Mouse (Mus musculus): ENCODE measurements around the gene Mcrs1.
"Not testable (repeated sequence)": the region's sequence is repeated elsewhere in the genome, so short reads cannot be mapped to it uniquely, and the experiment has no call there.

The Mcrs1 gene

DNA sequence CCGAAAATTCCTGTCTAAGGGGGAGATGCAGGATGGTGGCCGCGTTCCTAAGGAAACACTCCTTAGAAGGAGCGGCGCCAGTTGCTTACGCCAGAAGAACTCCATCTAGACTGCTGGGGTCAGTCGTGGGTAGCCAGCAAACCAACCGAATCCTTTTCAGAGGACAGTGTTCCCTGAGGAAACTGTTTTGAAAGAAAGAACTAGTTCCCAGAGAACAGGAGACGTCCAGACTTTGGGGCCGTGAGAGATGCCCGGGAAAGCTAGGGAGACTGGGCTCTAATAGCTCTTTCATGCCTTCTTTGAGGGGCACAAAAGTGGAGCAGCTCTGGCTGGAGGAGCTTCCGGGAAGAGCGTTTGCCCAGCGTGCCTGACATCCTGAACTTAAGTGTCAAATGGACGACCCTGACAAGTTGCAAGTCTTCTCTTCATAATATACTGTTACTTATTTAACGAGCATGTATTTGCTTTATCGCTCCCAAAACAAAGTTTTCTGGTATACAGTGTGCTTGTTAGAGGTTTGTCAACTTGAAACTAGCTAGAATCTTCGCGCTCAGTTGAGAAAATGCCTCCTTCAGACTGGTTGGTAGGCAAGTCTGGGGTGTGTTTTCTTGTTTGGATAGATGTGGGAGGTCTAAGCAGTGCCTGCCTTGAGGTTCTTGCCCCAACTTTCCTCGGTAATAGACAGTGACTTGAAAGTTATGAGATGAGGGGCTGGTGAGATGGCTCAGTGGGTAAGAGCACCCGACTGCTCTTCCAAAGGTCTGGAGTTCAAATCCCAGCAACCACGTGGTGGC is 817 bp upstream of the Mcrs1 start:
- intact Hi-C loops (cut with DNase I): no loop called here

DNA sequence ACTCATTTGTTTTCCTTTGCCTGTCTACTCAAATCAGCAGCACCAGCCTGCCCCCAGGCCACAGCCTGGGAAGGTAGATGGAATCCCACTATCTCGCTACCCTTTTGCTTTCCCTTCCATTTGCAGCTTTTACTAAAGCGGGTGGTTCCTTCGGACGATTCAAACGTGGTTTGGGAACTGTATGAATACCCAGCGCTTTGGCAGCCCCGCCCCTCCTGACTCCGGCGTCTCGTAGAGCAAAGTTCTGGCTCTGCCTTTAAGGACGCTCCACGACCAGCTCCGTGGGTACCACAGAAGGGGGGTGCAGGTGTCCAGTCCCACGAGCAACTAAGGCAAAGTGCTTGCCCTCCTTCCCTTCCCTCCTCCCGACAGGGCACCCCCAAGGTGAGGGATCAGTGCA is 650 bp downstream of the Mcrs1 start:
- intact Hi-C loops (cut with DNase I): not testable (repeated sequence)

DNA sequence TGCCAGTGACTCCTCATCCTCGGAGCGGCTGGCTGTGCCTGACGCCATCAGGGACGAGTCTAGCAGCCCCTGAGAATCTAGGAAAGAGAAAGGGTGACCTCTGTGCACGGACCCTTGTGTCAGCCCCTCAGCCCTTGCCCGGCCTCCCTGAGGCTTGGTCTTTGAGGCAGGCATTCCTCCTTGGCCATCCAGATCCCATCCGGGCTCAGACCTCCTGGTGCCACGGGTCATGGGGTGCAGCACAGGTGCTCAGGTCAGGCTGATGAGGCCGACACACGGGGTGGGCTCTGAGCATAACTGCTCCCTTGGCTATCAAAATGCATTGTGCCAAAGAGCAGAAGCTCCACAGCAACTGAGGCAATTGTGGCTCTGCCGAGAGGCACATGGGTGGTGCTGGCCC is 1.8 kb downstream of the Mcrs1 start:
- intact Hi-C loops (cut with DNase I): no loop called here

- intact Hi-C loops (cut with DNase I): no loop called here
Measured at GRCm38 (mm10) chr15:99248972-99249371, 2.8 kb downstream of the Mcrs1 start.

DNA sequence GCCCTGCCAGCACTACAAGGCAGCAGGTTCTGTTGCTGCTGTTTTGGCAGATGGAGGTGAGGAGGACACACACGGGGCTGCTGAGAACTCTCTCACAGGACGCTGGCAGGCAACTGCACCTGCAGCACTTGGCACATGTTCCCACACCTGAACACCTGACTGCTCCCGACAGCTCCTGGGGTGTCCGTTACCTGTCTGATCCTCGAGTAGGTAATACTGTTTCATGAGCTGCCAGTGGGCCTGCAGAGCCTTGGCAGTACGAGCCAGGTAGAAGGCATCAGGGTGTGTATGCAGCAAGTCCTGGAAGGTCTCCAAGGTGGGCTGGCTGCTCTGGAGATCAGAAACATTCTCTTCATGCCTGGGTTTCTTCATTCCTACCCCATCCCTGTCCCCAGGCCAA is 5.0 kb downstream of the Mcrs1 start:
- intact Hi-C loops (cut with DNase I): not testable (repeated sequence)

- intact Hi-C loops (cut with DNase I): no loop called here
Measured at GRCm38 (mm10) chr15:99242045-99242444, 9.7 kb downstream of the Mcrs1 start.

DNA sequence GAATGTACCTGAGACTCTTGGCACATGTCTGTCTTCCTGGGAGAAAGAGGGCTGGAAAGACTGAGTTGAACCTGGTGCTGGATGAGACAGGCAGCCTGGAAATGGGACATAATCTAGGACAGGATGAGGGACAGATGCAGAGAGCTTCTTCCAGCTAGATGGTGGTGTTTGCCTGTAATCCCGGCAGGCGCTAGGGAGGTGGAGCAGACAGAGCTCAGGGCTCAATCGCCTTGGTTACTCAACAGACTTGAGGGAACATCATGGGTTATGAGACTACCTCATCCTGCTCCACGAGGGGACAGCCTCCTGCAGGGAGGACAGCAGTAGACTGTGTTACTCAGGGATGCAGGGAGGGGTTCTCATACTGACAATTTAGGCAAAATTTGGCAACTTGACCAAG is 10.5 kb downstream of the Mcrs1 start:
- intact Hi-C loops (cut with DNase I): no loop called here

DNA sequence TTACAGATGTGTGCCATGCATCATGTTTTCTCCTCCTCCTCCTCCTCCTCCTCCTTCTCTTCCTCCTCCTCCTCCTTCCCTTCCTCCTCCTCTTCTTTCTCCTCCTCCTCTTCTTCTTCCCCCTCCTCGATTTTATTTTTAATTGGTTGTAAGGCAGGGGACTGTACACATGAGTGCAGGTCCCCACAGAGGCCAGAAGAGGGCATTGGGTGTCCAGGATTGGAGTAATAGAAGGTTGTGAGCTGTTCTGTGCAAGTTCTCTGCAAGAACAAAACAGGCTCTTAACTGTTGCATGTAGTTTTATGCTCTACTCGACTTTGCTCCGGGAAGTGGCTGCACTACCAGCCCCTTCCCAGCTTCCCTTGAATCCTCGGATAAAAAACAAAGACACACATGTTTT is 11.6 kb downstream of the Mcrs1 start:
- intact Hi-C loops (cut with DNase I): no loop called here

GRCm38 (mm10) chr15:99238006-99238405 is 13.8 kb downstream of the Mcrs1 start:
- intact Hi-C loops (cut with DNase I): no loop called here

- intact Hi-C loops (cut with DNase I): no loop called here
Measured at GRCm38 (mm10) chr15:99234326-99235010, 17.3 kb downstream of the Mcrs1 start.

DNA sequence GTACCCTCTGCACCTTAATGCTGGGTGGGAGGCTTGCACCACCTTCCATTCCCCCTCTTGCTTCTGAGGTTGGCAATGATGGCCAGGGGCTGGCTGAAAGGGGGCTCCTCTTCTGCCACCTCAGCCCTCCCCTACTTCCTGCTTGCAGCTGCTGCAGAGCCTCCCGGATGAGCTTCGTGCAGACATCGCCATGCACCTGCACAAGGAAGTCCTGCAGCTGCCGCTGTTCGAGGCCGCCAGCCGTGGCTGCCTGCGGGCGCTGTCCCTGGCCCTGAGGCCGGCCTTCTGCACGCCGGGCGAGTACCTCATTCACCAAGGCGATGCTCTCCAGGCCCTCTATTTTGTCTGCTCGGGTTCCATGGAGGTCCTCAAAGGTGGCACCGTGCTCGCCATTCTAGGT is 18.0 kb downstream of the Mcrs1 start:
- intact Hi-C loops (cut with DNase I): no loop called here

DNA sequence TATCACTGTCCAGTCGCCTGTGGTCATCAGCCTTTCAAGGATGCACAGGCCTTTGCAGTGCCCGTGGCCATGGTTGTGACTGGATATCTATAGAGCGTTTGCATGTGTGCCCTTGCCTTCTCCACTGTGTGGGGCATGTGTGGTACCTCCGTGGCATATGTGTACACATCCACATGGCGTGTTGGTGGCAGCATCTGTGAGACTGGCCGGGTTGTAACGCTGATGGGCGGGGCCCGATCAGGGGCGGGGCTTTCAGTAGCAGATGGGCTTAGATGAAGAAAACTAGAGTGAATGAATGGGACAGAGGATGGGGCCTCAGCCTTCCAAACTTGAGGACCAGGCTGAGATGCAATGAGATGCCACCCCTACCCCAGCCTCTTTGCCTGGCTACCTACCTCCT is 19.8 kb downstream of the Mcrs1 start:
- intact Hi-C loops (cut with DNase I): no loop called here

DNA sequence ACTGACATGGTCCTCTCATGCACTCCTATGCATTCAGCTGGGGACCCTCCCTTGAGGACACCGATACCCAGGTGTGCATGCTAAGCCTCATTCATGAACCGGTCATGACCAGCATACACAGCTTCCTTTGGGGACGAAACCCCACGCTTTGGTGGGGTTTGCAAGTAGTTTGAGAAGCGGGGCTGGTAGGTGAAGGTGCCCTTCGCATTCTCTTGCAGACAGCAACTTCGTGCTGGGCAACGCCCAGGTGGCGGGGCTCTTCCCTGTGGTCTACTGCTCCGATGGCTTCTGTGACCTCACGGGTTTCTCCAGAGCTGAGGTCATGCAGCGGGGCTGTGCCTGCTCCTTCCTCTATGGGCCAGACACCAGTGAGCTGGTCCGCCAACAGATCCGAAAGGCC is 25.7 kb downstream of the Mcrs1 start:
- intact Hi-C loops (cut with DNase I): no loop called here

DNA sequence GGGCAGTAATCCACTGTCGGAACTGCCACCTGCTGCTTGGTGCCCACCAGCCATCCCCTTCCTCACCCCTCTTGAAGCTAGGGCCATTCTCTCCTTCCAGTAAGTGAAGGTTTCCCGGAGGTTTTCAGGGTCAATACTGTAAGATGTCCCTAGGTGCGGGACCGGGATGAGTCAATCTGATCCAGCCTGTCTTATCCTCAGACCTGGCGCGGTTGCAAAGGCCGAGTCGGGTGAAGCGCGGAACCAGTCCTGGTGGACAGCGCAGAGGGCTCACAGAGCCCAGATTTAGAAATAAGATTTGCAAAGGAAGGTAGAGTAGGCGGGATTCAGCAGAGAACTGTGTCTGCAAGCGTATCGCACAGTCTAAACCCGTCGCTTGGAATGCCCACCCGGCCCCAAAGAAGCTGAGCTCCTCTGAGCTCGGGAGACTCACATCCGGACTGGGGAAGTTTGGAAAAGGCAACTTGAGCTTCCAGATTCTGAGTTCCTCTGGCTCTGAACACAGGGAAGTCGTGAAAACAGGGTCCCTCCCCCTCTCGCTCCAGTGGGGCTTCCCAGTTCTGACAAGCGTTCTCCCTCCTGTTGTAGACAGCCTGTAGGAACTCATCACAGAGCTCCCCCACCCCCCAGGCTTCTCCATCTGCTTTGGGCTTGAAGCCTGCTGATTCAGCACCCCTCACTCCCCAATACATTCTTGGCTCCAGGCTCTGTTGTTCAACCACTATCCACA is 26.5 kb downstream of the Mcrs1 start:
- intact Hi-C loops (cut with DNase I): no loop called here

DNA sequence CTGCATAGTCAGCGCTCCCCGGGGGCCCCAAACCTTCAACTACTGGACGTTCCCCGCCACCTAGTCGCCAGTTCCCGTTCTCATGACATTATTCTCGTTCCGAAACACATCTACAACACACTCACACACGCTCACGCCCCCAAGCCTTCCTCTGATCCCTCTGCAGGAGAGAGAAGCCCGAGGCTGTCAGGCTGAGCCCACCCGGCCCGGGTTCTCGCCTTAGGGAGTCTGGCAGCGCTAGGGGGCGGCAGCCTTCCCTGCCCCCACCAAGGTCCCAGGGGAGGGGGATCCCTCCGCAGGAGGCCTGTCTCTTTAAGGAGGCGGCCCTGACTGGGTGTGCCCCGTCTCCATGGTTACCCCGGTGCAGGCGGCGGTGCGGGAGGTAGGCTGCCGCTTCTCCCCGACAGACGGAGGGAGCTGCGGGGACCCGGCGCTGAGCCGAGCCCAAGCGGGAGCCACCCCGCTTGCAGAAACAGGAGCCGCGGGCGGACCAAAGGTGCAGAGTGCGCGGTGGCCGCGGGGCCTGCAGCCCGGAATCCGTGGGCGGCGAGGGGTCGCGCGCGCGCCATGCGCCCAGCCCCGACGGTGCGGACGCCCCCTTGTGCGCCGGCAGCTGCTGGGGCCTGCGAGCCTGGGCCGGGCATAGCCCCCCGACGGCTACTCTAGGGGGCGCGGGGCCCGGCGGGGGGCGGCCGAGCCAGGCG is 27.4 kb downstream of the Mcrs1 start, which contains the start of gene Kcnh3:
TSS of gene Kcnh3 (plus strand) at position 654 of the 704 bp plus-strand sequence.
- intact Hi-C loops (cut with DNase I): no loop called here

- intact Hi-C loops (cut with DNase I): no loop called here
Measured at GRCm38 (mm10) chr15:99223585-99224207, 28.1 kb downstream of the Mcrs1 start.

- intact Hi-C loops (cut with DNase I): no loop called here
Measured at GRCm38 (mm10) chr15:99222794-99223584, 28.8 kb downstream of the Mcrs1 start.

DNA sequence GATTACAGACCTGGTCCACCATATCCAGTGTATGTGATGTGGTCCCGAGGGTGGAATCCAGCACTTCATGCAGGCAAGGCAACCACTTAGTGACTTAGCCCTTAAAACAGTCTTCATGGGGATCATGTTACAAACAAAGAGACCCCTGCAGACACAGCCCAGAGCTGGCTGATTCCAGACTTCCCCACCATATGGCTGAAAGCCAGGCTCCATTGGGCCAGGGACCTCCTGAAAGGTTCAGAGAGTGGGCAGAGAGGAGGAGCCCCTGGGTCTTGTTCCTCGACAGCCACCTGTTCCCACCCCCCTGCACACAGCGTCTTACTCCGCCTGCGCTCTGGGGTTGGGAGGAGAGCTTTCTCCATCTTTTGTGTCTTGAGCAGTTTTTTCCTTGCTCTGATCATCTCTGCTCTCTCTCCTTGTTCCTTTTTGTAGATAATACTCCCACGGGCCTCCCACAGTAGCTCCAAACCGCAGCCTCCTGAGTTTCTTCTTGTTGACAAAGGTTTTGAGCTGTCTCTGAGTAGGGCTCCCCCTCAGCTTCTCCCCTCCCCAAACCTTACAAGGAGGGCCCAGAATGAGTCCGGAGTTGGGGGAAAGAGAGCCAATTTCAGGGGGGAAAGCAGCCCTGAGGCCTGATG is 30.3 kb downstream of the Mcrs1 start:
- intact Hi-C loops (cut with DNase I): no loop called here

GRCm38 (mm10) chr15:99217630-99218029 is 34.1 kb downstream of the Mcrs1 start:
- intact Hi-C loops (cut with DNase I): no loop called here

All from adrenal gland (tissue).